Mouse (Mus musculus): ENCODE data around the gene Rpl12. TPM values are rescaled to one million over a fixed set of nuclear protein-coding genes. Genes with fewer than 3 reads are reported as not detected.

Rpl12 gene
- polyA plus RNA-seq, 1 experiment, result 173 TPM

GRCm38 (mm10) chr2:32921801-32922380, 39.5 kb upstream of the Rpl12 start:
- H3K4me1 ChIP-seq (ENCODE audit: control insufficient read depth), result peaks cover 4% of the 10 kb centered on the region; the same call in 1 of the 2 replicates
- H3K9me3 ChIP-seq (ENCODE audit: control insufficient read depth, low read length), result no peaks in the 10 kb centered on the region
- TF ChIP-seq TAL1 (IDR thresholded peaks at IDR 0.05; ENCODE audit: low read length) (no peak), GATA1 (IDR thresholded peaks at IDR 0.05; ENCODE audit: low read length) (no peak)
- H3K27me3 ChIP-seq (ENCODE audit: control insufficient read depth), result no peaks in the 10 kb centered on the region
- H3K4me3 ChIP-seq (replicated peaks), result no peak overlapping the region
- peaks cover 18% of the 10 kb centered on the region; the same call in 1 of the 2 replicates for H3K36me3 ChIP-seq (ENCODE audit: control insufficient read depth)

DNA sequence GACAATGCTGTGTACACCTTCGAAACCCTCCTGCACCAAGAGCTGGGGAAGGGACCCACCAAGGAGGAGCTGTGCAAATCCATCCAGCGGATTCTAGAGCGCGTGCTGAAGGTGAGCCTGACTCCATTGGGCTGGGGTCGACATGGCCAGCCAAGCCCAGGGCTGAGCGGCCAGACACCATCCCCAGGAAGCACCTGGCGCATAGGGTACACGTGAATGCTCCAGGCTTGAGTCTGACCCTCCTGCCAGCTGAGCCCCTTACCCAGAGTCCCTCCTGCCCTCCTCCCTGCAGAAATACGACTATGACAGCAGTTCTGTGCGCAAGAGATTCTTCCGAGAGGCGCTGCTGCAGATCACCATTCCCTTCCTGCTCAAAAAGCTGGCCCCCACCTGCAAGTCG, 38.8 kb upstream of the Rpl12 start:
- H3K36me3 ChIP-seq (ENCODE audit: control insufficient read depth), result peaks cover 18% of the 10 kb centered on the region; the same call in 1 of the 2 replicates
- no peaks in the 10 kb centered on the region for H3K27me3 ChIP-seq (ENCODE audit: control insufficient read depth)
- no peak overlapping the region for H3K4me3 ChIP-seq (replicated peaks)
- no peak for TF ChIP-seq TAL1 (IDR thresholded peaks at IDR 0.05; ENCODE audit: low read length)
- no peak for TF ChIP-seq GATA1 (IDR thresholded peaks at IDR 0.05; ENCODE audit: low read length)
- no peaks in the 10 kb centered on the region for H3K9me3 ChIP-seq (ENCODE audit: control insufficient read depth, low read length)
- peaks cover 2% of the 10 kb centered on the region; the same call in 1 of the 2 replicates for H3K4me1 ChIP-seq (ENCODE audit: control insufficient read depth)

GRCm38 (mm10) chr2:32923551-32924250, 37.7 kb upstream of the Rpl12 start:
- TF ChIP-seq GATA1 (IDR thresholded peaks at IDR 0.05; ENCODE audit: low read length) (no peak), TAL1 (IDR thresholded peaks at IDR 0.05; ENCODE audit: low read length) (no peak)
- H3K4me1 ChIP-seq (ENCODE audit: control insufficient read depth), result no peaks in the 10 kb centered on the region
- H3K9me3 ChIP-seq (ENCODE audit: control insufficient read depth, low read length), result no peaks in the 10 kb centered on the region
- H3K27me3 ChIP-seq (ENCODE audit: control insufficient read depth), result no peaks in the 10 kb centered on the region
- peaks cover 18% of the 10 kb centered on the region; the same call in 1 of the 2 replicates for H3K36me3 ChIP-seq (ENCODE audit: control insufficient read depth)
- H3K4me3 ChIP-seq (replicated peaks), result no peak overlapping the region

- Histone ChIP-seq H3K4me1 (ENCODE audit: control insufficient read depth) (no peaks in the 10 kb centered on the region), H3K27me3 (ENCODE audit: control insufficient read depth) (no peaks in the 10 kb centered on the region), H3K4me3 (replicated peaks) (no peak overlapping the region), H3K9me3 (ENCODE audit: control insufficient read depth, low read length) (no peaks in the 10 kb centered on the region), H3K36me3 (ENCODE audit: control insufficient read depth) (peaks cover 18% of the 10 kb centered on the region; the same call in 1 of the 2 replicates)
- TF ChIP-seq TAL1 (IDR thresholded peaks at IDR 0.05; ENCODE audit: low read length), result no peak
- no peak for TF ChIP-seq GATA1 (IDR thresholded peaks at IDR 0.05; ENCODE audit: low read length)
These were observed 37.0 kb upstream of the Rpl12 start for GRCm38 (mm10) chr2:32924306-32924844.

GRCm38 (mm10) chr2:32926330-32927075, 34.9 kb upstream of the Rpl12 start:
- Histone ChIP-seq H3K4me3 (replicated peaks) (no peak overlapping the region), H3K9me3 (ENCODE audit: control insufficient read depth, low read length) (no peaks in the 10 kb centered on the region), H3K4me1 (ENCODE audit: control insufficient read depth) (no peaks in the 10 kb centered on the region), H3K27me3 (ENCODE audit: control insufficient read depth) (no peaks in the 10 kb centered on the region), H3K36me3 (ENCODE audit: control insufficient read depth) (peaks cover 15% of the 10 kb centered on the region; the same call in 1 of the 2 replicates)
- TF ChIP-seq GATA1 (IDR thresholded peaks at IDR 0.05; ENCODE audit: low read length), result no peak
- TF ChIP-seq TAL1 (IDR thresholded peaks at IDR 0.05; ENCODE audit: low read length), result no peak

DNA sequence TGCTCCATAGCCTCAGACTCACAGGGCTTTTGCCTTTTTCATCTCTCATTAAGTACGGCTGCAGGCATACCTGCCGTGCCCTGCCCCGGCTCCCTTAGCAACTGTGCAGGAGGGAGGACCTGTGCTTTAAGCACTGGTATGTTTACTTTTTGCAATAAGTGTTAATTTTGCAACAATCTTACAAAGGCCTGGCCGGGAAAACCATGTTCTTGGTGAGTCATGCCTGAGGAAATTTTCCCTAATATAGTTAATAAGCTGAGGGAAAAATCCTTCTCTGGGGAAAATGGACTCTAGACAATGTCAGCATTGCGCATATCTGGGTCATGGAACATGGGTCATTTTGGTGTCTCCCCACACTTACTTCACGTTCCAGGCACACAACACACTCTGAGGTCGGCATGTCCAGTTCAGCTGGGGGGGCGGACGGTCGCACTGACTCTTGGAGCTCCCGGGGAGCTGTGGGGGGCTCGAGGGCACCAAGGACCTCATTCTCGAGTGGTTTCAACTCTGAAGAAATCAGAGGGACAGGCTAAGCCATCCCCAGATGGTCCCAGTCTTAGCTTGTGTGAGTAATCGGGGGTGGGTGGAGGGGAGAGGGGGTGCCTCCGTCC, 33.6 kb upstream of the Rpl12 start:
- Histone ChIP-seq H3K4me1 (ENCODE audit: control insufficient read depth) (no peaks in the 10 kb centered on the region), H3K27me3 (ENCODE audit: control insufficient read depth) (no peaks in the 10 kb centered on the region), H3K9me3 (ENCODE audit: control insufficient read depth, low read length) (no peaks in the 10 kb centered on the region), H3K36me3 (ENCODE audit: control insufficient read depth) (peaks cover 10% of the 10 kb centered on the region; the same call in 1 of the 2 replicates), H3K4me3 (replicated peaks) (no peak overlapping the region)
- TF ChIP-seq TAL1 (IDR thresholded peaks at IDR 0.05; ENCODE audit: low read length), result no peak
- no peak for TF ChIP-seq GATA1 (IDR thresholded peaks at IDR 0.05; ENCODE audit: low read length)

- Histone ChIP-seq H3K9me3 (ENCODE audit: control insufficient read depth, low read length) (no peaks in the 10 kb centered on the region), H3K4me1 (ENCODE audit: control insufficient read depth) (no peaks in the 10 kb centered on the region), H3K36me3 (ENCODE audit: control insufficient read depth) (peaks cover 12% of the 10 kb centered on the region; the same call in 1 of the 2 replicates), H3K27me3 (ENCODE audit: control insufficient read depth) (no peaks in the 10 kb centered on the region), H3K4me3 (replicated peaks) (no peak overlapping the region)
- TF ChIP-seq GATA1 (IDR thresholded peaks at IDR 0.05; ENCODE audit: low read length) (no peak), TAL1 (IDR thresholded peaks at IDR 0.05; ENCODE audit: low read length) (no peak)
These were observed 33.0 kb upstream of the Rpl12 start for GRCm38 (mm10) chr2:32928235-32928946.

All from erythroblast, embryonic 14.5 days (primary cell).